Mouse (Mus musculus): Measurements from ENCODE around the gene Tbc1d24.

Tbc1d24 gene

GRCm38 (mm10) chr17:24205284-24205888 is at the start of gene Tbc1d24:
Gene Tbc1d24, minus strand, starts transcription at chr17:24205562.
- peak; percentile 45 to 77 for DNase-seq (ENCODE audit: low read depth in 1 of 2, low spot score in 2 of 2)

- no peak for DNase-seq (ENCODE audit: low read depth in 1 of 2, low spot score in 2 of 2)
Observed at GRCm38 (mm10) chr17:24252329-24252728, 47.0 kb upstream of the Tbc1d24 start.

GRCm38 (mm10) chr17:24251320-24252069 is 46.1 kb upstream of the Tbc1d24 start, which contains the start of gene Ccnf:
Gene Ccnf, minus strand, starts transcription at chr17:24251484.
- DNase-seq (ENCODE audit: low read depth in 1 of 2, low spot score in 2 of 2): peak; percentile 94

- DNase-seq (ENCODE audit: low read depth in 1 of 2, low spot score in 2 of 2): no peak
Observed at GRCm38 (mm10) chr17:24250988-24251319, 45.6 kb upstream of the Tbc1d24 start.

- DNase-seq (ENCODE audit: low read depth in 1 of 2, low spot score in 2 of 2): no peak
Observed at GRCm38 (mm10) chr17:24248641-24249040, 43.3 kb upstream of the Tbc1d24 start.

GRCm38 (mm10) chr17:24244061-24244460 is 38.7 kb upstream of the Tbc1d24 start:
- no peak for DNase-seq (ENCODE audit: low read depth in 1 of 2, low spot score in 2 of 2)

GRCm38 (mm10) chr17:24243311-24243969 is 38.1 kb upstream of the Tbc1d24 start:
- DNase-seq (ENCODE audit: low read depth in 1 of 2, low spot score in 2 of 2): peak in 1 of 2 experiments; percentile 42

GRCm38 (mm10) chr17:24236921-24237320 is 31.6 kb upstream of the Tbc1d24 start:
- no peak for DNase-seq (ENCODE audit: low read depth in 1 of 2, low spot score in 2 of 2)

- no peak for DNase-seq (ENCODE audit: low read depth in 1 of 2, low spot score in 2 of 2)
Observed at GRCm38 (mm10) chr17:24236479-24236878, 31.1 kb upstream of the Tbc1d24 start.

GRCm38 (mm10) chr17:24227941-24228340 is 22.6 kb upstream of the Tbc1d24 start:
- no peak for DNase-seq (ENCODE audit: low read depth in 1 of 2, low spot score in 2 of 2)

- no peak for DNase-seq (ENCODE audit: low read depth in 1 of 2, low spot score in 2 of 2)
Observed at GRCm38 (mm10) chr17:24226721-24227120, 21.4 kb upstream of the Tbc1d24 start.

GRCm38 (mm10) chr17:24225851-24226250 is 20.5 kb upstream of the Tbc1d24 start:
- no peak for DNase-seq (ENCODE audit: low read depth in 1 of 2, low spot score in 2 of 2)

- no peak for DNase-seq (ENCODE audit: low read depth in 1 of 2, low spot score in 2 of 2)
Observed at GRCm38 (mm10) chr17:24224741-24225140, 19.4 kb upstream of the Tbc1d24 start.

GRCm38 (mm10) chr17:24223513-24223912 is 18.2 kb upstream of the Tbc1d24 start:
- DNase-seq (ENCODE audit: low read depth in 1 of 2, low spot score in 2 of 2): no peak

GRCm38 (mm10) chr17:24222653-24223052 is 17.3 kb upstream of the Tbc1d24 start:
- no peak for DNase-seq (ENCODE audit: low read depth in 1 of 2, low spot score in 2 of 2)

- peak; percentile 79 to 89 for DNase-seq (ENCODE audit: low read depth in 1 of 2, low spot score in 2 of 2)
Observed at GRCm38 (mm10) chr17:24220435-24221411, 15.4 kb upstream of the Tbc1d24 start, which contains the start of gene Tedc2. Gene Tedc2, minus strand, starts transcription at chr17:24220851.

- no peak for DNase-seq (ENCODE audit: low read depth in 1 of 2, low spot score in 2 of 2)
Observed at GRCm38 (mm10) chr17:24216836-24217235, 11.5 kb upstream of the Tbc1d24 start.

GRCm38 (mm10) chr17:24213186-24213585 is 7.8 kb upstream of the Tbc1d24 start:
- DNase-seq (ENCODE audit: low read depth in 1 of 2, low spot score in 2 of 2): no peak

- DNase-seq (ENCODE audit: low read depth in 1 of 2, low spot score in 2 of 2): no peak
Observed at GRCm38 (mm10) chr17:24212441-24213018, 7.2 kb upstream of the Tbc1d24 start.

- DNase-seq (ENCODE audit: low read depth in 1 of 2, low spot score in 2 of 2): no peak
Observed at GRCm38 (mm10) chr17:24211631-24212440, 6.5 kb upstream of the Tbc1d24 start.

Data from monocyte, adult 2 months (primary cell).